Mouse (Mus musculus): ENCODE results near the gene Jmjd6. TPM values are rescaled to one million over a fixed set of nuclear protein-coding genes. Genes with fewer than 3 reads are reported as not detected.
"Not testable (repeated sequence)": the region's sequence is repeated elsewhere in the genome, so short reads cannot be mapped to it uniquely, and the experiment has no call there.

Gene Jmjd6
- polyA plus RNA-seq, 1 experiment = 66.5 TPM

GRCm38 (mm10) chr11:116851576-116852290, 8.5 kb upstream of the Jmjd6 start:
- Histone ChIP-seq H3K4me1 (ENCODE audit: control insufficient read depth, insufficient read depth, low read length) (no peaks in the 10 kb centered on the region; the same call in 1 of the 2 replicates), H3K27ac (ENCODE audit: control insufficient read depth, insufficient read depth, low read depth, low read length) (peak overlapping the region; percentile 100), H3K4me3 (ENCODE audit: control insufficient read depth, low read depth, low read length) (peak overlapping the region; percentile 91), H3K36me3 (ENCODE audit: control insufficient read depth, insufficient read depth, low read length) (peaks cover 5% of the 10 kb centered on the region), H3K27me3 (ENCODE audit: control insufficient read depth, insufficient read depth, low read length) (no peaks in the 10 kb centered on the region)
- TF ChIP-seq CTCF (IDR thresholded peaks at IDR 0.05; ENCODE audit: control insufficient read depth, insufficient read depth, insufficient replicate concordance, low read depth, low read length) (no peak), POLR2A (IDR thresholded peaks at IDR 0.05; ENCODE audit: control insufficient read depth, low read depth, low read length) (peak; percentile 30; the same call in 1 of the 2 replicates)

GRCm38 (mm10) chr11:116850833-116851477, 7.7 kb upstream of the Jmjd6 start:
- H3K27me3 ChIP-seq (ENCODE audit: control insufficient read depth, insufficient read depth, low read length) = no peaks in the 10 kb centered on the region
- peaks cover 5% of the 10 kb centered on the region for H3K36me3 ChIP-seq (ENCODE audit: control insufficient read depth, insufficient read depth, low read length)
- TF ChIP-seq CTCF (IDR thresholded peaks at IDR 0.05; ENCODE audit: control insufficient read depth, insufficient read depth, insufficient replicate concordance, low read depth, low read length) = no peak
- TF ChIP-seq POLR2A (IDR thresholded peaks at IDR 0.05; ENCODE audit: control insufficient read depth, low read depth, low read length) = no peak
- no peak overlapping the region for H3K27ac ChIP-seq (ENCODE audit: control insufficient read depth, insufficient read depth, low read depth, low read length)
- H3K4me3 ChIP-seq (ENCODE audit: control insufficient read depth, low read depth, low read length) = peak overlapping the region; percentile 91
- no peaks in the 10 kb centered on the region; the same call in 1 of the 2 replicates for H3K4me1 ChIP-seq (ENCODE audit: control insufficient read depth, insufficient read depth, low read length)

GRCm38 (mm10) chr11:116850085-116850484, 6.8 kb upstream of the Jmjd6 start:
- Histone ChIP-seq H3K27me3 (ENCODE audit: control insufficient read depth, insufficient read depth, low read length) (no peaks in the 10 kb centered on the region), H3K36me3 (ENCODE audit: control insufficient read depth, insufficient read depth, low read length) (peaks cover 5% of the 10 kb centered on the region), H3K27ac (ENCODE audit: control insufficient read depth, insufficient read depth, low read depth, low read length) (no peak overlapping the region), H3K4me3 (ENCODE audit: control insufficient read depth, low read depth, low read length) (no peak overlapping the region), H3K4me1 (ENCODE audit: control insufficient read depth, insufficient read depth, low read length) (no peaks in the 10 kb centered on the region; the same call in 1 of the 2 replicates)
- TF ChIP-seq POLR2A (IDR thresholded peaks at IDR 0.05; ENCODE audit: control insufficient read depth, low read depth, low read length) (no peak), CTCF (IDR thresholded peaks at IDR 0.05; ENCODE audit: control insufficient read depth, insufficient read depth, insufficient replicate concordance, low read depth, low read length) (no peak)

- Histone ChIP-seq H3K4me1 (ENCODE audit: control insufficient read depth, insufficient read depth, low read length) (no peaks in the 10 kb centered on the region; the same call in 1 of the 2 replicates), H3K36me3 (ENCODE audit: control insufficient read depth, insufficient read depth, low read length) (peaks cover 4% of the 10 kb centered on the region), H3K27me3 (ENCODE audit: control insufficient read depth, insufficient read depth, low read length) (no peaks in the 10 kb centered on the region), H3K4me3 (ENCODE audit: control insufficient read depth, low read depth, low read length) (no peak overlapping the region), H3K27ac (ENCODE audit: control insufficient read depth, insufficient read depth, low read depth, low read length) (no peak overlapping the region)
- TF ChIP-seq POLR2A (IDR thresholded peaks at IDR 0.05; ENCODE audit: control insufficient read depth, low read depth, low read length) = no peak
- TF ChIP-seq CTCF (IDR thresholded peaks at IDR 0.05; ENCODE audit: control insufficient read depth, insufficient read depth, insufficient replicate concordance, low read depth, low read length) = no peak
These were observed 6.3 kb upstream of the Jmjd6 start for GRCm38 (mm10) chr11:116849587-116849986.

GRCm38 (mm10) chr11:116848877-116849178, 5.6 kb upstream of the Jmjd6 start:
- not testable (repeated sequence) for H3K27me3 ChIP-seq (ENCODE audit: control insufficient read depth, insufficient read depth, low read length); H3K36me3 ChIP-seq (ENCODE audit: control insufficient read depth, insufficient read depth, low read length); H3K4me3 ChIP-seq (ENCODE audit: control insufficient read depth, low read depth, low read length); H3K4me1 ChIP-seq (ENCODE audit: control insufficient read depth, insufficient read depth, low read length); H3K27ac ChIP-seq (ENCODE audit: control insufficient read depth, insufficient read depth, low read depth, low read length)

GRCm38 (mm10) chr11:116848086-116848876, 5.0 kb upstream of the Jmjd6 start:
- Histone ChIP-seq H3K36me3 (ENCODE audit: control insufficient read depth, insufficient read depth, low read length) (peaks cover 4% of the 10 kb centered on the region), H3K27ac (ENCODE audit: control insufficient read depth, insufficient read depth, low read depth, low read length) (no peak overlapping the region), H3K4me3 (ENCODE audit: control insufficient read depth, low read depth, low read length) (no peak overlapping the region), H3K27me3 (ENCODE audit: control insufficient read depth, insufficient read depth, low read length) (no peaks in the 10 kb centered on the region), H3K4me1 (ENCODE audit: control insufficient read depth, insufficient read depth, low read length) (peaks cover 2% of the 10 kb centered on the region; the same call in 1 of the 2 replicates)
- no peak for TF ChIP-seq POLR2A (IDR thresholded peaks at IDR 0.05; ENCODE audit: control insufficient read depth, low read depth, low read length)
- TF ChIP-seq CTCF (IDR thresholded peaks at IDR 0.05; ENCODE audit: control insufficient read depth, insufficient read depth, insufficient replicate concordance, low read depth, low read length) = no peak

Measured in testis, adult 2 months (tissue).